ENCODE assay signal across 15 mouse cellular contexts in the genomic region with DNA sequence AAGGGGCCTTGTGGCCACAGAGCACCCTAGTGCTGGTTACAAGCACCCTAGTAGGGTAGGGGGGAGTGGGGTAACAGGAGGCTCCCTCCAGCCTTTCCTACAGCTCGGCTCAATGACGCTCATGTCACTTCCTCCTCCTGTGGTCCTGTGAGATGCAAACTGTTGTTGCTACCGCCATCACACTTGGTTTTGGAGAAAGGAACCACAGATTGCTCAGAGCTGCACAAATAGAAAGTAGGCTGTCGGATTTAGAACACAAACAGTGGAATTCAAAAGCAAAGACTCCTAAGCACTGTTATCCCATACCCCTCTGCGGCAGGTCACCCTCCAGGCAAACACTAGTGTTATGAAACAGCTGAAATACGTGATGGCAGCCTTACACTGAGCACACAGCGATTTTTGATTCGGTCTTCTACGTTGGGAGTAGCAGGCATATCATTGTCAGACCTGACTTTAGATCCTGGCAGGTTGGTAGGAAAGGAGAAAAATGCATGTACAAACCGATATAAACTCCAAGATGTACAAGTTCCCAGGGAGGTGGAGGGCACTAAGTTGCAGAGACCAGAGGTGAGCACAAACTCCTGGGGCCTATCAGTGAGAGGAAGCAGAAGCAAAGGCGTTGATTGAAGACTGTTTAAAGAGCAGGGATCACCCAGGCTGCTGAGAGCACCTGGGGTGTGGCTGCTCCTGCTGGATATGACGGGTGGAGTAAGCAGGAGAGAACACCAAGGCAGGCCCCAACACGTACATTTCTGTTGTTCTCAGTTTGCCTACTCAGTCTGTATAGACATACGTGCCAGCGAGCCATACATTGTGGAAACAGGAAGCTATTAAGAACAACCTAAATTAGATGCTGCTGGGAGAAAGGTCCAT. TPM values are rescaled to one million over a fixed set of nuclear protein-coding genes. Genes with fewer than 3 reads are reported as not detected.
DNase-seq lines count a peak whose midpoint lies in the region; ATAC-seq lines count a peak whose summit lies in the region.
"Had no signal": no experiment of that assay in that cellular context is flagged by ENCODE, and none has a peak within 500 bp of the region (broad histone marks: within the 10 kb centered on the region; RNA-seq: fewer than 3 reads in every experiment).

No protein-coding gene starts in this region.

- ATAC-seq in forebrain, embryonic 12.5 days (ENCODE audit: low FRiP score) = 0 out of 2 replicates have a peak, but pooled peaks have one; percentile 14
- no peak for ATAC-seq in forebrain, embryonic 16.5 days
- ATAC-seq in heart, embryonic 15.5 days (replicated peaks; ENCODE audit: insufficient number of reproducible peaks, insufficient read depth, low FRiP score, low read depth) = peak; percentile 75
- peak; percentile 31; the same call in 1 of the 2 replicates for ATAC-seq in midbrain, embryonic 14.5 days (ENCODE audit: low FRiP score, low TSS enrichment)

- intact Hi-C loops in heart, postnatal 10 days (cut with DNase I) = no loop called here

- no peak overlapping the region for H3K4me3 ChIP-seq in forebrain, embryonic 12.5 days (replicated peaks)
- H3K4me3 ChIP-seq in forebrain, embryonic 16.5 days (replicated peaks; ENCODE audit: low read length) = no peak overlapping the region
- no peak overlapping the region for H3K4me3 ChIP-seq in heart, embryonic 15.5 days
- H3K4me3 ChIP-seq in midbrain, embryonic 14.5 days (replicated peaks; ENCODE audit: low read depth, low read length) = no peak overlapping the region
- no peak overlapping the region for H3K4me3 ChIP-seq in midbrain, embryonic 10.5 days
- H3K4me3 ChIP-seq: hindbrain, embryonic 12.5 days; limb, embryonic 12.5 days had no signal

- no peaks in the 10 kb centered on the region for H3K36me3 ChIP-seq in forebrain, embryonic 12.5 days (replicated peaks)
- H3K36me3 ChIP-seq in forebrain, embryonic 16.5 days (ENCODE audit: control insufficient read depth, insufficient read depth) = no peaks in the 10 kb centered on the region
- no peaks in the 10 kb centered on the region for H3K36me3 ChIP-seq in heart, embryonic 15.5 days
- H3K36me3 ChIP-seq in midbrain, embryonic 14.5 days (ENCODE audit: control insufficient read depth, insufficient read depth, low read length) = no peaks in the 10 kb centered on the region
- H3K36me3 ChIP-seq in midbrain, embryonic 10.5 days = no peaks in the 10 kb centered on the region
- H3K36me3 ChIP-seq: hindbrain, embryonic 12.5 days; limb, embryonic 12.5 days had no signal

- H3K9me3 ChIP-seq in forebrain, embryonic 12.5 days = no peaks in the 10 kb centered on the region
- no peaks in the 10 kb centered on the region for H3K9me3 ChIP-seq in forebrain, embryonic 16.5 days (ENCODE audit: control insufficient read depth, low read length)
- no peaks in the 10 kb centered on the region for H3K9me3 ChIP-seq in heart, embryonic 15.5 days (replicated peaks)
- H3K9me3 ChIP-seq in midbrain, embryonic 14.5 days (ENCODE audit: control insufficient read depth, low read length) = no peaks in the 10 kb centered on the region
- H3K9me3 ChIP-seq in midbrain, embryonic 10.5 days (replicated peaks) = no peaks in the 10 kb centered on the region
- H3K9me3 ChIP-seq: hindbrain, embryonic 12.5 days; limb, embryonic 12.5 days had no signal

- H3K4me2 ChIP-seq in forebrain, embryonic 12.5 days = no peak overlapping the region
- H3K4me2 ChIP-seq in forebrain, embryonic 16.5 days (ENCODE audit: low read length) = no peak overlapping the region
- no peak overlapping the region for H3K4me2 ChIP-seq in heart, embryonic 15.5 days
- no peak overlapping the region for H3K4me2 ChIP-seq in midbrain, embryonic 14.5 days (ENCODE audit: low read length)
- H3K4me2 ChIP-seq: hindbrain, embryonic 12.5 days; limb, embryonic 12.5 days had no signal

- WGBS in forebrain, embryonic 12.5 days = 69% methylated on average over 15 of the region's 15 CpGs
- WGBS in forebrain, embryonic 16.5 days = 63% methylated on average over 15 of the region's 15 CpGs
- 57% methylated on average over 15 of the region's 15 CpGs for WGBS in heart, embryonic 15.5 days
- 79% methylated on average over 15 of the region's 15 CpGs for WGBS in midbrain, embryonic 14.5 days
- 73% methylated on average over 15 of the region's 15 CpGs for WGBS in midbrain, embryonic 10.5 days

- peaks cover 5% of the 10 kb centered on the region; the same call in 1 of the 2 replicates for H3K4me1 ChIP-seq in forebrain, embryonic 12.5 days
- no peaks in the 10 kb centered on the region; the same call in 1 of the 2 replicates for H3K4me1 ChIP-seq in forebrain, embryonic 16.5 days (replicated peaks; ENCODE audit: control insufficient read depth, insufficient read depth, low read length)
- H3K4me1 ChIP-seq in heart, embryonic 15.5 days (replicated peaks) = peaks cover 15% of the 10 kb centered on the region
- H3K4me1 ChIP-seq in midbrain, embryonic 14.5 days (ENCODE audit: control insufficient read depth, insufficient read depth, low read length) = no peaks in the 10 kb centered on the region
- 0 out of 2 replicates have a peak, but pooled peaks cover 6% of the 10 kb centered on the region for H3K4me1 ChIP-seq in midbrain, embryonic 10.5 days
- H3K4me1 ChIP-seq: hindbrain, embryonic 12.5 days had no signal

- 0 out of 2 replicates have a peak, but pooled peaks cover 7% of the 10 kb centered on the region for H3K27me3 ChIP-seq in forebrain, embryonic 12.5 days
- H3K27me3 ChIP-seq in forebrain, embryonic 16.5 days (replicated peaks; ENCODE audit: control insufficient read depth, insufficient read depth, low read length) = no peaks in the 10 kb centered on the region
- H3K27me3 ChIP-seq in heart, embryonic 15.5 days = no peaks in the 10 kb centered on the region
- no peaks in the 10 kb centered on the region for H3K27me3 ChIP-seq in midbrain, embryonic 14.5 days (ENCODE audit: control insufficient read depth, insufficient read depth, low read length)
- no peaks in the 10 kb centered on the region for H3K27me3 ChIP-seq in midbrain, embryonic 10.5 days (ENCODE audit: low read depth, poor library complexity, severe bottlenecking)
- H3K27me3 ChIP-seq: hindbrain, embryonic 12.5 days; limb, embryonic 12.5 days had no signal

- H3K27ac ChIP-seq in forebrain, embryonic 12.5 days = no peak overlapping the region
- no peak overlapping the region for H3K27ac ChIP-seq in forebrain, embryonic 16.5 days (ENCODE audit: low read length)
- peak overlapping the region; percentile 60 for H3K27ac ChIP-seq in heart, embryonic 15.5 days
- H3K27ac ChIP-seq in midbrain, embryonic 14.5 days (replicated peaks; ENCODE audit: low read depth, low read length) = no peak overlapping the region
- no peak overlapping the region for H3K27ac ChIP-seq in midbrain, embryonic 10.5 days (replicated peaks)
- H3K27ac ChIP-seq: hindbrain, embryonic 12.5 days; limb, embryonic 12.5 days had no signal

- DNase-seq in heart, postnatal 10 days = no peak
- DNase-seq in midbrain, embryonic 14.5 days = no peak
- DNase-seq in midbrain, embryonic 10.5 days (ENCODE audit: low spot score) = no peak
- peak; percentile 12 for DNase-seq in telencephalon, adult 2 months (ENCODE audit: low read depth, low spot score)
- DNase-seq in adrenal gland, postnatal 14 days = no peak
- DNase-seq: adrenal gland, postnatal 25 days; cerebellum, adult 11-12 months; embryo, embryonic 11 days; kidney, adult 9 months; thymus, adult 2 months had no signal

- H3K9ac ChIP-seq in forebrain, embryonic 12.5 days = no peak overlapping the region
- no peak overlapping the region for H3K9ac ChIP-seq in forebrain, embryonic 16.5 days (replicated peaks; ENCODE audit: low read depth, low read length)
- no peak overlapping the region for H3K9ac ChIP-seq in heart, embryonic 15.5 days
- no peak overlapping the region for H3K9ac ChIP-seq in midbrain, embryonic 14.5 days (replicated peaks; ENCODE audit: low read length)
- H3K9ac ChIP-seq: hindbrain, embryonic 12.5 days; limb, embryonic 12.5 days had no signal

RNA-seq across cellular contexts. Expression of gene Cav1, which starts 10.4 kb away (rescaled TPM):
- polyA plus RNA-seq in forebrain, embryonic 12.5 days (2016; fragmentation: Nextera tagmentation; extraction: Ambion mirVana) = 10.6 and 13.5 TPM in 2 replicates
- 34.9 and 50.3 TPM in 2 replicates for polyA plus RNA-seq in forebrain, embryonic 16.5 days (2015; fragmentation: Nextera tagmentation; extraction: Ambion mirVana)
- polyA plus RNA-seq in heart, embryonic 15.5 days (2015; fragmentation: Nextera tagmentation; extraction: Ambion mirVana) = 308 and 327 TPM in 2 replicates
- 100 to 1,000 TPM; 562 to 563 TPM for total RNA-seq in heart, postnatal 10 days (2021)
- polyA plus RNA-seq in midbrain, embryonic 14.5 days (2014; fragmentation: Nextera tagmentation; extraction: Ambion mirVana) = 6.5 and 15.2 TPM in 2 replicates
- 6.4 and 8.6 TPM in 2 replicates for polyA plus RNA-seq in midbrain, embryonic 10.5 days (2016; fragmentation: Nextera tagmentation; extraction: Ambion mirVana)
- total RNA-seq in adrenal gland, postnatal 14 days (2021) = 381 and 383 TPM in 2 replicates

RNA-seq across cellular contexts. Expression of gene Cav2, which starts 35.5 kb away (rescaled TPM):
- polyA plus RNA-seq in forebrain, embryonic 12.5 days (2016; fragmentation: Nextera tagmentation; extraction: Ambion mirVana) = 5.9 and 6.2 TPM in 2 replicates
- polyA plus RNA-seq in forebrain, embryonic 16.5 days (2015; fragmentation: Nextera tagmentation; extraction: Ambion mirVana) = 12.2 and 17.4 TPM in 2 replicates
- polyA plus RNA-seq in heart, embryonic 15.5 days (2015; fragmentation: Nextera tagmentation; extraction: Ambion mirVana) = 40.1 and 44.2 TPM in 2 replicates
- 10 to 100 TPM; 70.9 to 79.4 TPM for total RNA-seq in heart, postnatal 10 days (2021)
- 7.6 and 10.2 TPM in 2 replicates for polyA plus RNA-seq in midbrain, embryonic 14.5 days (2014; fragmentation: Nextera tagmentation; extraction: Ambion mirVana)
- polyA plus RNA-seq in midbrain, embryonic 10.5 days (2016; fragmentation: Nextera tagmentation; extraction: Ambion mirVana) = 5.0 and 5.4 TPM in 2 replicates
- total RNA-seq in adrenal gland, postnatal 14 days (2021) = 55.3 and 61.5 TPM in 2 replicates
